Mouse (Mus musculus): ENCODE data around the gene Usp25. TPM values are rescaled to one million over a fixed set of nuclear protein-coding genes. Genes with fewer than 3 reads are reported as not detected.
A peak's percentile ranks its signal among the peaks of the same experiment; 100 is the strongest.

Gene Usp25
- polyA plus RNA-seq, 1 experiment from 2014 or later = 25.3 TPM

GRCm38 (mm10) chr16:77140651-77141050 is 127.1 kb downstream of the Usp25 start:
- Histone ChIP-seq H3K27me3 (replicated peaks; ENCODE audit: control insufficient read depth, insufficient read depth, low read length) (no peaks in the 10 kb centered on the region), H3K4me1 (ENCODE audit: control insufficient read depth, insufficient read depth, low read length) (no peaks in the 10 kb centered on the region), H3K4me2 (ENCODE audit: low read depth, low read length) (no peak overlapping the region), H3K9ac (ENCODE audit: low read depth, low read length) (no peak overlapping the region), H3K36me3 (ENCODE audit: control insufficient read depth, insufficient read depth, low read length) (no peaks in the 10 kb centered on the region), H3K27ac (replicated peaks; ENCODE audit: low read depth, low read length) (peak overlapping the region; percentile 1; the same call in 1 of the 2 replicates), H3K9me3 (ENCODE audit: control insufficient read depth, low read length) (no peaks in the 10 kb centered on the region), H3K4me3 (ENCODE audit: low read depth, low read length) (no peak overlapping the region)
- no peak for ATAC-seq (ENCODE audit: low read depth)
- DNase-seq (ENCODE audit: low spot score) = no peak
- 88% methylated on average over 7 of the region's 7 CpGs for WGBS

GRCm38 (mm10) chr16:77146801-77147200 is 133.3 kb downstream of the Usp25 start:
- Histone ChIP-seq H3K4me1 (ENCODE audit: control insufficient read depth, insufficient read depth, low read length) (no peaks in the 10 kb centered on the region), H3K27ac (replicated peaks; ENCODE audit: low read depth, low read length) (no peak overlapping the region), H3K27me3 (replicated peaks; ENCODE audit: control insufficient read depth, insufficient read depth, low read length) (no peaks in the 10 kb centered on the region), H3K4me3 (ENCODE audit: low read depth, low read length) (no peak overlapping the region), H3K9me3 (ENCODE audit: control insufficient read depth, low read length) (no peaks in the 10 kb centered on the region), H3K9ac (ENCODE audit: low read depth, low read length) (no peak overlapping the region), H3K36me3 (ENCODE audit: control insufficient read depth, insufficient read depth, low read length) (no peaks in the 10 kb centered on the region), H3K4me2 (ENCODE audit: low read depth, low read length) (no peak overlapping the region)
- DNase-seq (ENCODE audit: low spot score) (no peak), ATAC-seq (ENCODE audit: low read depth) (no peak)
- 95% methylated on average over 5 of the region's 5 CpGs for WGBS

GRCm38 (mm10) chr16:77150338-77150737 is 136.8 kb downstream of the Usp25 start:
- H3K4me3 ChIP-seq (ENCODE audit: low read depth, low read length) = no peak overlapping the region
- H3K9me3 ChIP-seq (ENCODE audit: control insufficient read depth, low read length) = no peaks in the 10 kb centered on the region
- WGBS = 34% methylated on average over 8 of the region's 8 CpGs
- no peak overlapping the region for H3K27ac ChIP-seq (replicated peaks; ENCODE audit: low read depth, low read length)
- DNase-seq (ENCODE audit: low spot score) (peak; percentile 56), ATAC-seq (ENCODE audit: low read depth) (no peak)
- no peak overlapping the region for H3K9ac ChIP-seq (ENCODE audit: low read depth, low read length)
- H3K27me3 ChIP-seq (replicated peaks; ENCODE audit: control insufficient read depth, insufficient read depth, low read length) = no peaks in the 10 kb centered on the region
- H3K36me3 ChIP-seq (ENCODE audit: control insufficient read depth, insufficient read depth, low read length) = no peaks in the 10 kb centered on the region
- no peaks in the 10 kb centered on the region for H3K4me1 ChIP-seq (ENCODE audit: control insufficient read depth, insufficient read depth, low read length)
- H3K4me2 ChIP-seq (ENCODE audit: low read depth, low read length) = 0 out of 2 replicates have a peak overlapping the region, but pooled peaks have one; percentile 1

- peak; percentile 56 for DNase-seq (ENCODE audit: low spot score)
- ATAC-seq (ENCODE audit: low read depth) = no peak
- H3K4me1 ChIP-seq (ENCODE audit: control insufficient read depth, insufficient read depth, low read length) = no peaks in the 10 kb centered on the region
- H3K9ac ChIP-seq (ENCODE audit: low read depth, low read length) = no peak overlapping the region
- no peaks in the 10 kb centered on the region for H3K27me3 ChIP-seq (replicated peaks; ENCODE audit: control insufficient read depth, insufficient read depth, low read length)
- H3K4me2 ChIP-seq (ENCODE audit: low read depth, low read length) = 0 out of 2 replicates have a peak overlapping the region, but pooled peaks have one; percentile 1
- no peak overlapping the region for H3K4me3 ChIP-seq (ENCODE audit: low read depth, low read length)
- H3K36me3 ChIP-seq (ENCODE audit: control insufficient read depth, insufficient read depth, low read length) = no peaks in the 10 kb centered on the region
- H3K9me3 ChIP-seq (ENCODE audit: control insufficient read depth, low read length) = no peaks in the 10 kb centered on the region
- no peak overlapping the region; the same call in 1 of the 2 replicates for H3K27ac ChIP-seq (replicated peaks; ENCODE audit: low read depth, low read length)
- 55% methylated on average over 4 of the region's 4 CpGs for WGBS
These were observed 137.4 kb downstream of the Usp25 start for GRCm38 (mm10) chr16:77150884-77151283.

GRCm38 (mm10) chr16:77152288-77152687 is 138.8 kb downstream of the Usp25 start:
- no peaks in the 10 kb centered on the region for H3K27me3 ChIP-seq (replicated peaks; ENCODE audit: control insufficient read depth, insufficient read depth, low read length)
- H3K4me1 ChIP-seq (ENCODE audit: control insufficient read depth, insufficient read depth, low read length) = no peaks in the 10 kb centered on the region
- 89% methylated on average over 1 of the region's 1 CpGs for WGBS
- no peak overlapping the region for H3K4me2 ChIP-seq (ENCODE audit: low read depth, low read length)
- H3K27ac ChIP-seq (replicated peaks; ENCODE audit: low read depth, low read length) = no peak overlapping the region
- no peak overlapping the region for H3K4me3 ChIP-seq (ENCODE audit: low read depth, low read length)
- no peak for DNase-seq (ENCODE audit: low spot score)
- H3K9ac ChIP-seq (ENCODE audit: low read depth, low read length) = no peak overlapping the region
- H3K9me3 ChIP-seq (ENCODE audit: control insufficient read depth, low read length) = no peaks in the 10 kb centered on the region
- H3K36me3 ChIP-seq (ENCODE audit: control insufficient read depth, insufficient read depth, low read length) = no peaks in the 10 kb centered on the region
- no peak for ATAC-seq (ENCODE audit: low read depth)

GRCm38 (mm10) chr16:77153216-77153715 is 139.8 kb downstream of the Usp25 start:
- H3K36me3 ChIP-seq (ENCODE audit: control insufficient read depth, insufficient read depth, low read length) = no peaks in the 10 kb centered on the region
- no peak for DNase-seq (ENCODE audit: low spot score)
- no peak overlapping the region for H3K27ac ChIP-seq (replicated peaks; ENCODE audit: low read depth, low read length)
- H3K4me3 ChIP-seq (ENCODE audit: low read depth, low read length) = no peak overlapping the region
- ATAC-seq (ENCODE audit: low read depth) = no peak
- H3K4me1 ChIP-seq (ENCODE audit: control insufficient read depth, insufficient read depth, low read length) = no peaks in the 10 kb centered on the region
- H3K4me2 ChIP-seq (ENCODE audit: low read depth, low read length) = no peak overlapping the region
- H3K27me3 ChIP-seq (replicated peaks; ENCODE audit: control insufficient read depth, insufficient read depth, low read length) = no peaks in the 10 kb centered on the region
- no peak overlapping the region for H3K9ac ChIP-seq (ENCODE audit: low read depth, low read length)
- no peaks in the 10 kb centered on the region for H3K9me3 ChIP-seq (ENCODE audit: control insufficient read depth, low read length)
- WGBS = 58% methylated on average over 1 of the region's 1 CpGs

- H3K9me3 ChIP-seq (ENCODE audit: control insufficient read depth, low read length) = no peaks in the 10 kb centered on the region
- H3K36me3 ChIP-seq (ENCODE audit: control insufficient read depth, insufficient read depth, low read length) = no peaks in the 10 kb centered on the region
- no peaks in the 10 kb centered on the region for H3K4me1 ChIP-seq (ENCODE audit: control insufficient read depth, insufficient read depth, low read length)
- 81% methylated on average over 2 of the region's 2 CpGs for WGBS
- H3K4me2 ChIP-seq (ENCODE audit: low read depth, low read length) = no peak overlapping the region
- DNase-seq (ENCODE audit: low spot score) (no peak), ATAC-seq (ENCODE audit: low read depth) (no peak)
- no peaks in the 10 kb centered on the region for H3K27me3 ChIP-seq (replicated peaks; ENCODE audit: control insufficient read depth, insufficient read depth, low read length)
- no peak overlapping the region for H3K4me3 ChIP-seq (ENCODE audit: low read depth, low read length)
- no peak overlapping the region for H3K9ac ChIP-seq (ENCODE audit: low read depth, low read length)
- no peak overlapping the region for H3K27ac ChIP-seq (replicated peaks; ENCODE audit: low read depth, low read length)
These were observed 140.3 kb downstream of the Usp25 start for GRCm38 (mm10) chr16:77153815-77154214.

- Histone ChIP-seq H3K9ac (ENCODE audit: low read depth, low read length) (no peak overlapping the region), H3K27ac (replicated peaks; ENCODE audit: low read depth, low read length) (no peak overlapping the region), H3K27me3 (replicated peaks; ENCODE audit: control insufficient read depth, insufficient read depth, low read length) (no peaks in the 10 kb centered on the region), H3K9me3 (ENCODE audit: control insufficient read depth, low read length) (no peaks in the 10 kb centered on the region), H3K4me2 (ENCODE audit: low read depth, low read length) (no peak overlapping the region), H3K4me1 (ENCODE audit: control insufficient read depth, insufficient read depth, low read length) (no peaks in the 10 kb centered on the region), H3K4me3 (ENCODE audit: low read depth, low read length) (no peak overlapping the region), H3K36me3 (ENCODE audit: control insufficient read depth, insufficient read depth, low read length) (no peaks in the 10 kb centered on the region)
- WGBS = 56% methylated on average over 1 of the region's 1 CpGs
- no peak for DNase-seq (ENCODE audit: low spot score)
- ATAC-seq (ENCODE audit: low read depth) = no peak
These were observed 141.3 kb downstream of the Usp25 start for GRCm38 (mm10) chr16:77154831-77155230.

Data from embryonic facial prominence, embryonic 14.5 days (tissue).